Mouse (Mus musculus): ENCODE results near the gene Maml3.

Maml3 gene

DNA sequence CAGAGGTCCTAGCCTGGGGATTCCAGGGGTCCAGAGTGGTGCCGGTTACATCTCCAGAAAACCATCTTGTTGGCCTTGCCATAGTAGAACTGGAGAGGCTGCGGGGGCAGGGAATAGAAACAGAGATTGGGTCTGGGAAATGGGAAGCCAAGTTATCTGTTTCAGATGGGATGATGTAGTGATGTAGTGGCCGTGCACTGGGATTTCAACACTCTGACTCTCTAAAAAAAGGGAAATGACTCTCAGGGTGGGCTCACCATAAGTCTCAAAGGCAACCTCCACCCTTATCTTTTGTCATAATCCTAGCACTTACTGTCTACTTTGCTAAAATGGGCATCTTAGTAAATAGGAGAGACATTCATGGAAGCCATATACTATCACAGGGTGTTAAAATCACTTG is 406.9 kb downstream of the Maml3 start:
- no peak for DNase-seq

DNA sequence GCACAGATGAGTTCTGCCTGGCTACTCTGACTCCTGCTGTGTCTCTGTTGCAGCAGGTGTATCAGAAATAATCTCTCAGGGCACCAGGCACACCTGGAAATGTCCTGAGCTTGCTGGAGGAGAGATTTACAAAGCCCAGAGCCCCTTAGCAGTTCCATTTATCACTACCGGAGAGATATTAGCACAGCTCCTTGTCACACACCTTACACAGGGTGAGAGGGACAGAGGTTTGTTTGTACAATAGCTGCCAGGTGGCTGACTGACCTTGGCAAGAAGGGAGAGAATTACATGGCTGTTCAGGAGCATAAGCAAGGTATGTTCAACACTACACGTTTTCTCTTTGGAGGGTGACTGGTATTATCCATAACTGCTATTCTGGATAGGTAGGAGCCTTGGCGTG is 409.2 kb downstream of the Maml3 start:
- DNase-seq: no peak

DNA sequence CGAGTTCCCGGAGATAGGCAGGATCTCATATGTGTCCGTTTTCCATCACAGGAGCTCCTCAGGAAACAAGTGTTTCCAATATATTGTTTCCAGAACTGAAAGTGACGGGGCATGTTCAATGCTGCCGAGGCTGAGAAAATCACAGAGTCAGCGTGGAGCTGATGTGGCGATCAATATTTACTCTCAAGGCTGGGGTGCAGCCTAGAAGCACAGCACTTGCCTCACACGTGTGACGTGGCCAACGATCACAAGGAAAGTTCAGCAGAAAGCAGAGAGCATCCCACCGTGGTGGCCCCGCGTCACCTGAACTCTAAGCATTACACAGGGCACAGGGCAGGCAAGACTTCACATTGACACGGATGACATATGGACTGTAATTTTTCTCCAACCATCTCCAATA is 410.3 kb downstream of the Maml3 start:
- DNase-seq: no peak

DNA sequence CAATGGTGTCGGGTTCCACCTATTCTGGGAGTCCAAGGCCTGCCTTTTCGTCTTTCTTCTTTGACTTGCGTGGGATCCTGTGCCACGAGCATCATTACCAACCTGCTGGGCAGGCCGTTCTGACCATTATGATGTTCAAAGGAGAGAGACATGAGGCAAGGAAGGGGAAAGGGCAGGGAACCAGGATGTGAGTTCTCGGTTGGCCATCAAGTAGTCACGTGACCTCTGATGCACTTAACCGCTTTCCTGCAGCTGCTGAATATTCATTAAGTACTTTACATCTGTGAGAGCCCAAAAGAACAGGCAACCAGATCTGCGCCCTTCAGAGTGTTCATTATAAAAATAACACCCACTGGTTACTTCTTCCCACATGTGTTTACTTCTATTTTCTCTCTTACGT is 411.7 kb downstream of the Maml3 start:
- DNase-seq: no peak

DNA sequence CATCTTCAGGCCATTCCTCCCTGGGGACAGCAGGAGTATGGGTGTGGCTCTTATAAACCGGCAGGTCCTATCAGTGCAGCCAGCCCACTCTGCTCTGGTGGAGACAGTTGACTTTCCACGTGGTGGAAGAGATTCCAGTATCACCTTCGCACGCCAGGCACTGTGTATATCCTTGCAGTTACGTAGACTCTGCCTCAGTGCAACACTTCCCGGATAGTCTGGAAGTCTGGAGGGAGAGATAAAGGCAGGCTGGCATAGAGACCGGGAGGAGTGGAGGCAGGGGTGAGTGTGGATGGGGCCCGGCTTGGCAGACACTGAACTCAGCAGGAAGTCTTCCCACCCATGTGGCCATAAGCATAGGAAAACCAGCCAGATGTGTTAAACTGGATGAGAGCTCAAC is 416.2 kb downstream of the Maml3 start:
- DNase-seq: no peak

DNA sequence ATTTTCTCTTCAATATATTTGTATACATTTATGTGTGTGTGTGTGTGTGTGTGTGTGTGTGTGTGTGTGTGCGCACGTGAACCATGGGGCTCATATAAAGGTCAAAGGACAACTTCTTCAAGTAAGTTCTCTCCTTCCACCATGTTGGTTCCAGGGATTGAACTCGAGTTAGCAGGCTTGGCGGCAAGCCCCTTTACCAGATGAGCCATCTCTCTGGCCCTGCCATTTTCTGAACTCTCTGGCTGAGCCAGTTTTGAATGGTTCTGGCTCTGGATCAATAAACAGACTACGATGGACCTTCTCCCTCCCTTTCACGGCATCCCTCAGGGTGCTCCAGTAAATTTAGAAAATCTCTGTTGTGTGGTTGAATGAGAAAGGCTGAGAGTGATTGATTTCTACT is 418.1 kb downstream of the Maml3 start:
- DNase-seq: no peak

DNA sequence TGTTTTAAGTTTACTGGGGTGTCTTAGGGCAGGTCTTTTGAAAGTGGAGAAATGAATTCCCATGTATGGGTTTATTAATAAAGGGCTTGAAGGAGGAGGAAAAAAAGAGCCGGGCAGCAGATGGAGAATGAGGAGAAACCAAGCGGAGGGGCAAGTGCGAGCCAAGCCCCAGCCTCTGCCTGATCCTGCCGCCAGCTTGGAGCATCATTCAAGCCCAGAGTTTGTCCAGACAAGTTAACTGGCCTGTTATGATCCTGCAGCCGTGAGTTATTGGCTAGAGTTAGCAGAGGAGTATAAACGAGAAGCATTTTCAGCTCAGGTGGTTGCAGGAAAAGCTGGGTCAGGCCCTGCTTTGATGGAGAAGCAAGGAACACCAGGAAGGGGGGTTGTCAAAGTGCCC is 418.6 kb downstream of the Maml3 start:
- no peak for DNase-seq

DNA sequence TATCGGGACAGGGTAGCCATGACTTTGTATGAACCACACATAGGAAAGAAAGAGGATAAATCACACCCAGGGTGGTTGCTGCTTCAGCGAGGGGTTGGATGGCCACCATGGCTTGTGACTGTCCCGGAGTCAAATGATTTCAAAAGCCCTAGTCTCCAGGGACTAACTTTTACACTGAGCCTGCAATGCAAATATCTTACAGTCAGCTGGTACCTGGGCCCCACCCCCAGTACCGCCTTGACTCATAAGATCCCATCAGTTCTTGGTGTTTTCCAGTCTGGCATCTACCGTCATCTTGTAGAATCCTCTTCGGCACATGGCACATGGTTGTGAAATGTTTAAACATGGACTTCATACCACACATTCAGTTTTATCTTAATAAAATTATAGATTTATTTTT is 419.3 kb downstream of the Maml3 start:
- DNase-seq: no peak

DNA sequence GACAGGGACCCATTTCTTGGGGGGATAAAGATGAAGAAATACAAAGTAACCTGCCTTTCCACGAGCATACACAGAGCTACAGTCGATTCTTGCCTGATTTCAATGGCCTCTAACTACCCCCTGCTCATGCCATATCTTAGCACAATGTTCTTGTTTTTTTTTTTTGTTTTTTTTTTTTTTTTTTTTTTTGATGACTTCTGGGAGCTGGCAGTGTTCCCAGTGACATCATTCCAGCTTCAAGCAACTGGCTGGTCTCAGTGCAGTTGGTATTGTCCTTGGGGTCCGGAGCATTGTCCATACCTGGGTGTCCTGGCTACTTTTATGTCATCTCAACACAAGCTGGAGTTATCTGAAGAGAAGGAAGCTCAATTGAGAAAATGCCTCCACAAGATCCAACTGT is 429.9 kb downstream of the Maml3 start:
- no peak for DNase-seq

DNA sequence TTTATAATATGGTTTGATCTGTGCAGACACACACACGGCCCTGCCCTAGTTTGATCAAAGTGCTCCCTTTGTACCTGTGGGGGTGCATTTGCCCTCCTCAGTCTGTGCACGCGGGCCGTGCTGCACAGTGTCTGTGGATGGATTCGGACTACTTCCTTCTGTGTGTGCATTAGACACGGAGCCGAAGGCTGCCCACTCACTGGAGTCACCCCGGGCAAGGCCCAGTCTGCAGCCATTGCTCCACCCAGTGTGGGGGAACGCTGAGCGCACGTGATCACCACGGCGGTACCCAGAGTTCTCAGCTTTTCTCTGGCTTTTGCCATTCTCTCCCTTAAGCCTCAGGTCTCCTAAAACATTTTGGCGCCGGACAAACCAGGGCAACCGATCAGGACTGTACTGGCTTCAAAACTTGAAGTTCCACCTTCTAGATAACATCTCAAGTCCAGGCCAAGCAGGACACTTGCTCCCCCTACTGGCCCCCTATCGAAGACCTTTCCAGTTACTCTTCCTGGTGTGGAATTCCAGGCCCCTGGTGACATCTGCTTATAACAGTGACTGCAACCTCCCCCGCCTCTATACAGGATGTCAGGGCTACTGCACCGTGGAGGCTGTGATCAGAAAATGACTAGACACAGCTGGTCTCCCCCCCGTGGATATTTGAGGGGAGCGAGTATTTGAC is 431.3 kb downstream of the Maml3 start:
- peak; percentile 45 to 70 for DNase-seq

DNA sequence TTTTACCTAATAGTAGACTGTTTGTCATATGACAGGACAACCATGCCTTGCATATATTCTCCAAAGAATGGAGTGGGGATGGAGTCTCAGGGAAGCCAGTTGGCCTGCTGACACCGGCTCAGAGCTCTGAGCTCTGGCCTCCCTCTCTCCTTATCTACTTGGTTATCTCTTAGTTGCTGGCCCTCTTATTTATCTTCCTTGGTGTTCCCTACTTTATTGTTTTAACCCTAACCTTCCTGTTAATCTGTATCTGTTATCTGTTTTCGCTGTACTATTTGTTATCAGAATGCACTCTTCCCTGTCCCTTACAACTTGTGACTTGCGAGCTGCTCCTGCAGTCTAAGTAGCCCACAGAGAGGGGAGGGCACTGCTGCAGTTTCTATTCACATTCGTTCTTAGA is 432.2 kb downstream of the Maml3 start:
- DNase-seq: no peak

DNA sequence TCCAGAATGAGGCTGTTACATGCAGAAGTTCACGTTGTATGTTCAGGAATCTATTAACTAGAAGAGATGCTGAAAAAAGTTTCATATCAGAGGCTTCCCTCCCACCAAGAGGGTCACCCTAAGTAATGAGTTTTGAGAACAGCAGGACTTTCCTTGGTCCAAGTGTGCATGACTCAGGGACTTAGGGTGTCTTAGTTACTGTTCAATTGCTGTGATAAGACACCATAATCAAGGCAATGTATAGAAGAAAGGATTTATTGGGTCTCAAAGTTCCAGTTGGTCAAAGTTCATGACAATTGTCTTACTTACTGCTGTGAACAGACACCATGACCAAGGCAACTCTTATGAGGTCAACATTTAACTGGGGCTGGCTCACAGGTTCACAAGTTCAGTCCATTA is 433.8 kb downstream of the Maml3 start:
- no peak for DNase-seq

DNA sequence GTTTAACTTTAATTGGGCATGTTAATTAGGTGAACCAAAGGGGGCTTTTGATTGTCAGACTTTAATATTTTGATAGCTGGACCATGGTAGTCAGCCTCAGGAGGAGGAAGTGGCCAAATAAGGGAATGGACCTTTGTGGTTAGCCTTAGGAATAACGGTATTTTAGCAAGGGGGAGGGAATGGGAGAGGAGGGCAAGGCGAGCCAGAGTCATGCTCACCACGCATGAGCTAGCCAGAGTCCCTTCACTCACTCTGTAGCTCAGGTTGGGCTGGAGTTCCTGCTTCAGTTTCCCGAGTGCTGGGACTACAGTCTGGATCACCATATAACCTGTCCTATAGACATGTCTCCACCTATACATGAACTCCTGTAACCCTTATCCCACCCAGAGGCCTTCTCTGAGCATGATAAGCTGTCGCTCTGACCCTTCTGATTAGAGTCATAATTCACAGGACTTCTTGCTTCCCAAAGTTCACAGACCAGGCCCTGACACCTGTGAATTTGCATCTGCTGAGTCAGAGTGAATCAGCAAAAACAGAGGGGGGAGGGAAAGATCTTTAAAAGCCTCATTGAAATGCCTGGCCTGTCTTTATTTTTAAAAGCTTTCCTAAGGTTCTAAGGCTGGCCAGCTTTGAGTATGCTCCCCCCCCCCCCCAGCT is 434.3 kb downstream of the Maml3 start:
- no peak for DNase-seq

DNA sequence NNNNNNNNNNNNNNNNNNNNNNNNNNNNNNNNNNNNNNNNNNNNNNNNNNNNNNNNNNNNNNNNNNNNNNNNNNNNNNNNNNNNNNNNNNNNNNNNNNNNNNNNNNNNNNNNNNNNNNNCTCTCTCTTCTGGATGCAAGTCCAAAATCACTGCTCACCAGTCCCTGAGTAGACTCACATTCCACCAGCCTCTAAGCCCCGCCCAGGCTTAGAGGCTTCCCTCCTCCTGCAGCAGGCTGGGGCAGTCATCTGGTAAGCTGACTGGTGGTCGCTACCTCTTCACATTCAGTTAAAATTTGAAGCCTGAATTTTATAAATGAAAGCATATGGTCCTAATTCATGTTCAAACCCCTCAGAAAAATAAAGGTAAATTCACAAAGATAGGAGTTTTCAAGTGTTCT is 436.3 kb downstream of the Maml3 start:
- DNase-seq: no peak

DNA sequence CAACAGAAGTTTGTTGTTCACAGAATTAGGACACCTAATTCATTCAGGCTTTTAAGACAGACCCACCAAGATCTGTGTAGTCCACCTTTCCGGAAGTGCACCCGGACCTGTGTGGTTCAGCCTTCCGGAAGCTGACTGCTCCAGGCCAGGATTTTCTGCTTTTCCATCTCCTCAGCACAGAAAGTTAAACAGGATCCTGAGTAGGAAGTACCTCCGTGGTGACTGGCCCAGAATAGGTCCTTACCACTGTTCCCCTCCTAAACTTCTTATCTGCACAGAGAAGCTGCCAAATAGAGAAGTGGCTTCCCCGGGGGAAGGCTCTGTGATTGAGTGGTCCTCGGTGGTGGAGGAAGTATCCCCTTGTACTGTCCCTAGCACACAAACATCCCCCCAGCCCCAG is 442.3 kb downstream of the Maml3 start:
- no peak for DNase-seq

DNA sequence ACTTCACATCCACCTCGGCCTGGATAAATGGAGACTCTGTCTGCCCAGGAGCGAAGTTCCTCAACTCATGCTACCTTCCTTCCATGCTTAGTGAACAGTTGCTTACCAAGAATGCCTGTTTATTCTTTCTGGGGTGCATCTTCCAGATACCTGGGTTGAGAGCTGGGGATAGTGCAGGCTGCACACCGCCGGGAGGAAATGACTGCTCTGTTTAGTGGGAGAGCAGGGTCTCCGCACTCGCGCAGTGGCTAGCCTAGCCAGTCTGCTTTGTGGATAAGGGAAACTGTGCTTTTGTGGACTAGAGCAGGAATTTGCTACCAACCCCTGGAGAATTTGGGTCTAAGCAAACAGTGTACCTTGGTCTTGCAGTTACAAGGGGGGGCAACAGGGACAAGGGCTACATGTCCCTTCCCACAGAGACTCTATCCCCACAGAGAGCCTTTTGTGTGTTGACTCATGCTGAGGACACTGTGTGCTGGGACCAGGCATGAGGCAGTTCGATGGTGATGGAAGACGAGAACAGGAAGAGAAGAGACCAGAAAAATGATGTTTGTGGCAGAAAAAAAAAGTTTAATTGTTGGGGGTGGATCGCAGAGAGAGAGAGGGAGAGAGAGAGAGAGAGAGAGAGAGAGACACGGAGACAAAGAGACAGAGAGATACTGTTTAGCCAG is 442.9 kb downstream of the Maml3 start:
- no peak for DNase-seq

DNA sequence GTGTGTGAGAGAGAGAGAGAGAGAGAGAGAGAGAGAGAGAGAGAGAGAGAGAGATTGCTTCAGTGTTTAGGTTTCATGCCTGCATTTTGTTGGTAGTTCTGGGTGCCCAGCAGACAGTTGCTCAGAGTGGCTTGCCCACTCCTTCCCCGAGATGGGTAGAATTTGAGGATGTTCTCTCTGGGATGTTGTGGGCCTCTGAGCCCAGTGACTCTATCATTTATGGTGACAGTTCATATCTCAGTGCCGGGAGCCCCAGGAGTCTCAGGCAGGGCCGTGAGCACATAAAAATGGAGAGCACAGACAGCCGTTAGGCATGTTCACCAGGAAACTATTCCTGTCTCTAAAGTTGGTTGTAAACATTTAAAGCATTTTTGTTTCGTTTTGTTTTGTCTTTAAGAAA is 443.5 kb downstream of the Maml3 start:
- DNase-seq: no peak

DNA sequence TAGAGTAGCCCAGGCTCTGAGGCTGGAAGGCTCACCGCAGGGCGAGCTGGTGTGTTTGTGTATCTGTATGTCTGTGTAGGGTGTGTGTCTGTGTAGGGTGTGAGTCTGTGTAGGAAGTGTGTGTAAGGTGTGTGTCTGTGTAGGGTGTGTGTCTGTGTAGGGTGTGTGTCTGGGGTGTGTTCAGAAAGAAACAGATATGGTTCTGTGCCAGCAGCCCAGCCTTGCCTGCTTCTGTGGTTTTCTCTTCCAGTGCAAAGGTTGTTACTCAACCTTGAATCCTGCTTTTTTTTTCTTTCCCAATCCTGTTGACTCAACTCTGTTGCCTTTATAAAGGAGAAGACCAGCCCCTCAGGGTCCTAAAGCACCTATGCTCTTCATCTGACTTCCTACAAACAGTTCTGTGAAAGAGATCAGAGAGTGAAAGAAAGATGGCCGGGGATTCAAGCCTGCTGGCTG is 444.0 kb downstream of the Maml3 start:
- no peak for DNase-seq

DNA sequence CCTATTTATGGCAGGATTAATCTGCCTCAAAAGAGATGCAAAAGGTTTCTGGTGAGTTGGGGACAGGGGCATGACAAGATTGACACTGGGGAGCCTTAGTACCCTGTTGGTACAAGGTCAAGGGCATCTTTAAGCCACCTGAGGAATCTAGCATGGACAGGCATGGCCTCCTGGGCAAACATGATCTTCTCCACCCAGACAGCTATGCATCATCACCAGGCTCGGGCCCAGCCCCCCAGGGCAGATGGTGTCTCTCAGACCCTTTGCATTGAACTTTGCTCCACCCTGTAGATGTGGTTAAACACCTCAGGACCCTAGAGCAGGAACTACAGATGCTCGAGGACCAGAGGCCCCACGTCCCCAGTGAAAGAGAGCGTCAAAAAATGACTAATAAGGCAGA is 444.8 kb downstream of the Maml3 start, which contains the start of gene Mgst2:
Gene Mgst2, plus strand, starts transcription at position 301 of the 400 bp plus-strand sequence.
- DNase-seq: no peak

DNA sequence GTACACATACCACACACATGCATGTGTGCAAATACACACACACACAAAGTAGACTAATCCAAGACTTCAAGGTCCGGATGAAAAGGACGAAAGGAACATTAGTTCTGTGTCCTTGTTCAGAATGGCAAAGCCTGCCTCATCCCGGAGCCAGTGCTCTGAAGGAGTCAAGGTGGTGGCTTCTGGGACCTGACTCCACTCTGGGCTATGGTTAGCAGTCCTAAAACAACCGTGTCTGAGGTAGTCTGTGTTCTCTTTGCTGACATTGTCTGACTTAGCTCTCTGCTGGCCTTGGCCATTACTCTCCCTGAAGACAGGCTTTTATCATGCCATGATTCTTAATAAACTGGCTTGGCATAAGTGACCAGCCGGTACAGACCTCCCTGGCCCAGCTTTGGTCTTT is 445.5 kb downstream of the Maml3 start:
- no peak for DNase-seq

DNA sequence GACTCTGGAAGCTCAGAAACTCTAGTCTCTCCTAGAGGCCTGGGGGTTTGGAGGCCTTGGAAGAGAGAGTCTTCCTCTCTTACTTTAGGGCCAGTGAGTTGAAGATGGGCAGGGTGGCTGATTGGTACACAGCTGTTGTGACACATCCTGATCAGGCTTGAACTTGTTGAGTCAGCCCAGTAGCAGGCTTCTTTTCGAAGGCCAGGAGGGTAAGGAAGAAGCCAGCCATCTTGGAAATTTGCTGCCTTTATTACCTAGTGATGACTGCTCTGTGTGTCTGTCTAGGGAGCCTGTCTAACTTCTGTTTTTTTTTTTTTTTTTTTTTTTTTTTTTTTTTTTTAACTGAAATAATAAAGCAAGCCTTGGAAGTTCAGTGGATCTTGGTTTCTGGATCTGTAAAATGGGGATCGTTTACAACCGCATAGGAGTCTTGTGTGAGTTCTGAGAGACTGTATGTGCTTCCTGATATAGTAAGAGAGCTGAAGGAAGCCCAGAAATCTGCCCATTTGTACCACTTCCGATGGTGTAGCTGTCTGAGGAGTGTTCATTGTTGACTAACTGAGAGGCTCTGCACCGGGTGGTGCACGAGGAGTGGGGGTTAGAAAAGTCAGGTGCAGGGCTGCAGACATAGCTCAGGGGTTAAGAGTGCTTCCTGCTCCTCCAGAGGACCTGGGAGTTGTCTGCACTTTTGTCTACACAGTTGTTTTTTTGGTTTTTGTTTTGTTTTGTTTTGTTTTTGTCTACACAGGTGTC is 450.4 kb downstream of the Maml3 start:
- no peak for DNase-seq

DNA sequence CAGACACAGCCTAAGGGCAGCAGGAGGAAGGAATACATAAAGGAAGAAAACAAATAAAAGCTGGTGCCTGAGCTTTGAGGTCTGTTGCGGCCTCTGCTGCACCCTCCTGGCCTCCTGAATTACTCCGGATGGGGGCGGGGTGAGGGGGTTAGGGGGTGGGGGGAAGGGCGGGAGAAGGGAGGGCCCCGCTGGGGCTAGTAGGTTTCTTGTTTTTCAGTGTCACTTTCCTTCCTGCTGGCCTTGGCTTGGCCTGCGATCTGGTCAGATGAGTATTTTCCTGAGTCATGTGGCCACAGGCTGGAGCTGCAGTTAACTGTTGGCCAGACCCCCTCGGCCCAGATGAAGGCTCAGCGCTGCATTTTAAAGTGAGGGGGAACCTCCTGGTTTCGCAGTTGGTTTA is 452.2 kb downstream of the Maml3 start:
- DNase-seq: peak; percentile 29 to 39

DNA sequence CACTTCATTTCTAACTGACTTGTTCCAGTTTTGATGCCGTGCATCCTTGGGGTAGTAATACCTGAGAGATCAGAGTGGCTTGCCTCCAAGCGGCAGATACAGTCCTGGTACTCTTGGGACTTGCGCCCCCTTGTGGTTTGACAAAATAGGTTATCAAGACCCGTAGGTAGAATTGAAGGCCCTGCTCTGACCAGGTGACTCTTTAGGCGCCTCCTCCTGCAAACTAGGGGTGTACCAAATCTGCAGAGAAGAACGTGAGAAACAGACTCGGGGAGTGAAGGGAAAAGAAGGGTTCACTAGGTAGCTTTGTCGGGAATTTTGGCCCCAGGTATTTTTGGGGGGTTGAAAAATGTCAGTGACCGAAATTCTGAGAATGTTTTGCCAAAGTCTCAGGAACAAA is 452.6 kb downstream of the Maml3 start:
- DNase-seq: peak; percentile 83 to 94

DNA sequence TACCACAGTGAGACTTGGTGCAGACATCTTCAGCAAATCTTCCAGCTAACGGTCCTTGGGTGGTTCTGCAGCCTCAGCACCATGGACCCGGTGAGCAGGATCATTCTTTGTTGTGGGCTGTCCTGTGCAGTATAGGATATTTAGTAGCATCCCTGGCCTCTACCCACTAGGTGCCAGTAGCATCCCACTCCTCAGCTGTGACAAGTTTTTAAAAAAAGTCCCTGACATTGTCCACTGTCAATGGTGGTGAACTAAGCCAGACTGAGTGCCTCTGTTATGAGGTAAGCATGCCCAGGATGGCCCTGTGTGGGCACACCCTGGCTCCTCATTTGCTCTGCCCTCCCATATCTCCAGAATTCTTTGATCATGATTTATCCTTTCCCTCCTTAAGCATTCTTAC is 453.7 kb downstream of the Maml3 start:
- no peak for DNase-seq

Measured in cerebellum, postnatal 25 days (tissue).